Mouse (Mus musculus) limb, embryonic 14.5 days (tissue): ENCODE data around the gene Wwox. TPM values are rescaled to one million over a fixed set of nuclear protein-coding genes. Genes with fewer than 3 reads are reported as not detected.
"Not testable (repeated sequence)": the region's sequence is repeated elsewhere in the genome, so short reads cannot be mapped to it uniquely, and the experiment has no call there.

Experiments used
- ATAC-seq: fragments of 200-750 bp; cut with Nextera tagmentation; 2 replicates; pipeline ENCODE4 v1.8.0; 2017; ENCODE audit warnings: low read depth, moderate number of reproducible peaks, moderate TSS enrichment; ENCODE audit not compliant: low FRiP score
- DNase-seq: peaks from one replicate; pipeline ENCODE4 v3.0.0-alpha.2; 2015; ENCODE audit warnings: low spot score
- H3K27ac ChIP-seq: fragments of 300-500 bp; sonication (generic); replicated peaks from 2 replicates; pipeline ENCODE4 v1.5.1; 2014; ENCODE audit warnings: low read depth, mild to moderate bottlenecking, low read length, moderate library complexity, mixed read lengths
- H3K27me3 ChIP-seq: fragments of 300-500 bp; sonication (generic); 2 replicates; pipeline ENCODE4 v1.6.1; 2014; ENCODE audit warnings: low read length, mixed read lengths; ENCODE audit not compliant: control insufficient read depth, insufficient read depth
- H3K36me3 ChIP-seq: fragments of 300-500 bp; sonication (generic); 2 replicates; pipeline ENCODE4 v1.6.1; 2014; ENCODE audit warnings: mild to moderate bottlenecking, low read length, moderate library complexity, mixed read lengths; ENCODE audit not compliant: control insufficient read depth, insufficient read depth
- H3K4me1 ChIP-seq: fragments of 300-500 bp; sonication (generic); 2 replicates; pipeline ENCODE4 v1.6.1; 2014; ENCODE audit warnings: antibody characterized with exemption, low read length, mixed read lengths; ENCODE audit not compliant: control insufficient read depth, insufficient read depth
- H3K4me2 ChIP-seq: fragments of 300-500 bp; sonication (generic); replicated peaks from 2 replicates; pipeline ENCODE4 v1.6.1; 2014; ENCODE audit warnings: low read depth, mild to moderate bottlenecking, low read length, moderate library complexity; ENCODE audit not compliant: severe bottlenecking
- H3K4me3 ChIP-seq: fragments of 300-500 bp; sonication (generic); replicated peaks from 2 replicates; pipeline ENCODE4 v1.5.1; 2014; ENCODE audit warnings: low read length
- H3K9ac ChIP-seq: fragments of 300-500 bp; sonication (generic); 2 replicates; pipeline ENCODE4 v1.6.1; 2014; ENCODE audit warnings: mild to moderate bottlenecking, low read depth, low read length, moderate library complexity; ENCODE audit not compliant: severe bottlenecking
- H3K9me3 ChIP-seq: fragments of 300-500 bp; sonication (generic); 2 replicates; pipeline ENCODE4 v1.6.1; 2016; ENCODE audit warnings: low read length; ENCODE audit not compliant: control insufficient read depth
- POLR2A ChIP-seq: fragments of 200-500 bp; IDR thresholded peaks from 2 replicates; pipeline ENCODE4 v1.8.0; 2012; ENCODE audit warnings: inconsistent platforms, mild to moderate bottlenecking, moderate library complexity, borderline replicate concordance; ENCODE audit not compliant: insufficient read depth, insufficient read length; ENCODE audit errors: extremely low read depth
- WGBS: fragments of 180-500 bp; shearing (Covaris S2); extraction: QIAGEN DNeasy Blood & Tissue Kit; methylation state at CpG from one replicate; pipeline ENCODE4 v1.1.7; 2014; 5-methylcytosine and 5-hydroxymethylcytosine counted together
- polyA plus RNA-seq, 2 experiments: library from polyadenylated mRNA; depleted of rRNA in 1 of 2; stranded (reverse) in 1 of 2; unstranded in 1 of 2; fragments of >200 nt; fragmentation: Nextera tagmentation in 1 of 2; extraction: Ambion mirVana in 1 of 2; gene quantifications; 2 replicates each; pipeline versions ENCODE4 v1.2.1 to v1.2.3; 2012 to 2014

The Wwox gene
- polyA plus RNA-seq, 2 experiments = 8.6 to 9.4 TPM

- no peaks in the 10 kb centered on the region for H3K27me3 ChIP-seq
- H3K9ac ChIP-seq = no peak overlapping the region
- no peaks in the 10 kb centered on the region for H3K36me3 ChIP-seq
- no peak overlapping the region for H3K4me3 ChIP-seq
- H3K27ac ChIP-seq = no peak overlapping the region
- ATAC-seq (no peak), DNase-seq (no peak)
- H3K9me3 ChIP-seq = no peaks in the 10 kb centered on the region
- H3K4me2 ChIP-seq = no peak overlapping the region
- 88% methylated on average over 8 of the region's 8 CpGs for WGBS
- H3K4me1 ChIP-seq = no peaks in the 10 kb centered on the region
- TF ChIP-seq POLR2A = no peak
Observed at GRCm38 (mm10) chr8:114825460-114825859, 386.0 kb downstream of the Wwox start.

DNA sequence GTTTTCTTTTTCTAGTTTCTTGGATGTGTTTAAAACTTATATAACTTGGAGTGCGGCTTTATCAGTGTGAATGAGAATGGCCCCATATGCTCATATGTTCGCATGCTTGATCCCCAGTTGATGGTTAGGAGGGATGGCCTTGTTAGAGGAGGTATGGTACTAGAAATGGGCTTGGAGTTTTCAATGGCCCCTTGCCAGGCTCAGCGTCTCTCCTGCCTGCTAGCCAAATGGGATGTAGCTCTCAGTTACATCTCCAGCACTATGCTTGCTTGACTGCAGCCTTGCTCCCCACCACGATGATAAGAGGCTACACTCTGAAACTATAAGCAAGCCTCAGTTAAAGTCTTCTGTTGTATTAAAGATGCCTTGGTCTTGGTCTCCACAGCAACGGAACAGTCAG is 387.5 kb downstream of the Wwox start:
- Histone ChIP-seq H3K4me3 (no peak overlapping the region), H3K9ac (no peak overlapping the region), H3K4me1 (no peaks in the 10 kb centered on the region), H3K9me3 (no peaks in the 10 kb centered on the region), H3K36me3 (no peaks in the 10 kb centered on the region), H3K27ac (no peak overlapping the region), H3K27me3 (no peaks in the 10 kb centered on the region), H3K4me2 (no peak overlapping the region)
- 85% methylated on average over 5 of the region's 5 CpGs for WGBS
- DNase-seq = no peak
- no peak for TF ChIP-seq POLR2A
- no peak for ATAC-seq

DNA sequence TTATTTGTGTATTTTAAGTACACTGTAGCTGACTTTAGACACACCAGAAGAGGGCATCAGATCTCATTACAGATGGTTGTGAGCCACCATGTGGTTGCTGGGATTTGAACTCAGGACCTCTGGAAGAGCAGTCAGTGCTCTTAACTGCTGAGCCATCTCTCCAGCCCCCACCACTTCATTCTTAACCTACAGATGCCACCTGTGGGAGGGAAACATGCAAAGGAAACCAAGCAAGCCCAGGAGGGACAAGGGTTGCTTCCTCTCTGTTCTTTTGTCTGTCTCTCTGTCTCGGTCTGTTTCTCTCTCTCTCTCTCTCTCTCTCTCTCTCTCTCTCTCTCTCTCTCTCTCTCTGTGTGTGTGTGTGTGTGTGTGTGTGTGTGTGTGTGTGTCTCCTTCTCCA is 388.4 kb downstream of the Wwox start:
- not testable (repeated sequence) for H3K27ac ChIP-seq, H3K4me1 ChIP-seq, H3K4me3 ChIP-seq, ATAC-seq, H3K36me3 ChIP-seq, H3K9me3 ChIP-seq, H3K9ac ChIP-seq, DNase-seq, H3K27me3 ChIP-seq, H3K4me2 ChIP-seq
- WGBS = 71% methylated on average over 1 of the region's 1 CpGs

GRCm38 (mm10) chr8:114831595-114831994 is 392.1 kb downstream of the Wwox start:
- H3K9me3 ChIP-seq = no peaks in the 10 kb centered on the region
- 46% methylated on average over 9 of the region's 9 CpGs for WGBS
- no peak overlapping the region for H3K27ac ChIP-seq
- no peaks in the 10 kb centered on the region for H3K36me3 ChIP-seq
- DNase-seq = no peak
- H3K4me3 ChIP-seq = no peak overlapping the region
- TF ChIP-seq POLR2A = no peak
- H3K4me1 ChIP-seq = no peaks in the 10 kb centered on the region
- no peak overlapping the region for H3K9ac ChIP-seq
- ATAC-seq = no peak
- H3K27me3 ChIP-seq = no peaks in the 10 kb centered on the region
- no peak overlapping the region for H3K4me2 ChIP-seq

DNA sequence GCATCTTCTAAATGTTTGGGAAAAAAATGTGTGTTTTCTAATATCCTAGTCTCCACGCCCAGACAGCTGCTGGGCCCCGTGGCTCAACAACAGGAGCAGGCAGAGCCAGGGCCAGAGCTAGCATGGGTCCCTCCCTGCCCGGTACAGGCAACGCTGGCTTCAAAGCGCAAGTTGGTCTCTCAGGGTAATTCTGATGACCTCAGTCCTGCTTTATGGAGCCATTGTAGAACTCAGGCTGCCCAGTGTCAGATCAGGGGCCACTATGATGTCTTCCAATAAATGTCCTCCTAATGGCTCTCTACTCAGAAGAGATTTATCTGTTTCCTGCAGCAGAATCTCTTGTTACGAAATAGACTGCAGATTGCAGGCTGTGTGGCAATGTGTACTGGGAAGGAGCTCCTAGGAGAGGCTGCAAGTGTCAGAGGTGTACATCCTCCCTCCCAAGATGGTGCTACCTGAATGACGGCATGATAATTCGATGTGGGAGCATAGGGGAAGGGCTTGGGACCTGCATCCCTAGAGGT is 392.9 kb downstream of the Wwox start:
- no peaks in the 10 kb centered on the region for H3K27me3 ChIP-seq
- H3K27ac ChIP-seq = no peak overlapping the region
- no peak for ATAC-seq
- TF ChIP-seq POLR2A = no peak
- no peak overlapping the region for H3K9ac ChIP-seq
- no peak for DNase-seq
- no peak overlapping the region for H3K4me2 ChIP-seq
- WGBS = 68% methylated on average over 8 of the region's 8 CpGs
- H3K9me3 ChIP-seq = no peaks in the 10 kb centered on the region
- no peaks in the 10 kb centered on the region for H3K36me3 ChIP-seq
- no peak overlapping the region for H3K4me3 ChIP-seq
- no peaks in the 10 kb centered on the region for H3K4me1 ChIP-seq

- no peak overlapping the region for H3K27ac ChIP-seq
- DNase-seq (no peak), ATAC-seq (no peak)
- no peak overlapping the region for H3K9ac ChIP-seq
- no peak overlapping the region for H3K4me2 ChIP-seq
- 84% methylated on average over 15 of the region's 15 CpGs for WGBS
- H3K4me1 ChIP-seq = no peaks in the 10 kb centered on the region
- TF ChIP-seq POLR2A = no peak
- H3K4me3 ChIP-seq = no peak overlapping the region
- no peaks in the 10 kb centered on the region for H3K9me3 ChIP-seq
- no peaks in the 10 kb centered on the region for H3K36me3 ChIP-seq
- no peaks in the 10 kb centered on the region for H3K27me3 ChIP-seq
Observed at GRCm38 (mm10) chr8:114834730-114835129, 395.3 kb downstream of the Wwox start.
